Mouse (Mus musculus): ENCODE measurements around the gene Bud31. TPM values are rescaled to one million over a fixed set of nuclear protein-coding genes. Genes with fewer than 3 reads are reported as not detected.

The Bud31 gene
- polyA plus RNA-seq (2017; shearing (Covaris generic)) = 167 TPM

GRCm38 (mm10) chr5:145139571-145140519, at the start of gene Bud31, which contains the start of gene Pdap1:
Gene Bud31, plus strand, starts transcription at chr5:145140362.
Gene Pdap1, minus strand, starts transcription at chr5:145140238.

GRCm38 (mm10) chr5:145114071-145114605, 26.0 kb upstream of the Bud31 start, which contains the start of gene Arpc1b:
Gene Arpc1b, plus strand, starts transcription at chr5:145114215.

GRCm38 (mm10) chr5:145166536-145167305, 26.6 kb downstream of the Bud31 start, which contains the start of the genes Ptcd1 and Cpsf4:
Gene Ptcd1, minus strand, starts transcription at chr5:145167108.
Gene Cpsf4, plus strand, starts transcription at chr5:145167213.

GRCm38 (mm10) chr5:145191962-145192361, 51.8 kb downstream of the Bud31 start, which contains the start of gene Atp5j2:
Gene Atp5j2, minus strand, starts transcription at chr5:145192062.

Other genes starting within 250 kb of the Bud31 start
- 40.0 TPM for gene Smurf1, start 174.5 kb upstream of the Bud31 start, polyA plus RNA-seq (2017; shearing (Covaris generic))
- gene Gm4871, start 107.6 kb upstream of the Bud31 start, polyA plus RNA-seq (2017; shearing (Covaris generic)) = not detected
- not detected for gene 1700018F24Rik, start 97.4 kb upstream of the Bud31 start, polyA plus RNA-seq (2017; shearing (Covaris generic))
- gene Arpc1a, start 56.5 kb upstream of the Bud31 start, polyA plus RNA-seq (2017; shearing (Covaris generic)) = 73.3 TPM
- gene Kpna7, start 56.3 kb upstream of the Bud31 start, polyA plus RNA-seq (2017; shearing (Covaris generic)) = not detected
- 1,015 TPM for gene Arpc1b, start 26.1 kb upstream of the Bud31 start, polyA plus RNA-seq (2017; shearing (Covaris generic))
- 52.6 TPM for gene Pdap1, start 124 bp upstream of the Bud31 start, polyA plus RNA-seq (2017; shearing (Covaris generic))
- gene Ptcd1, start 26.7 kb downstream of the Bud31 start, polyA plus RNA-seq (2017; shearing (Covaris generic)) = 26.4 TPM
- gene Cpsf4, start 26.9 kb downstream of the Bud31 start, polyA plus RNA-seq (2017; shearing (Covaris generic)) = 40.7 TPM
- gene Atp5j2, start 51.7 kb downstream of the Bud31 start, polyA plus RNA-seq (2017; shearing (Covaris generic)) = 373 TPM
- 25.8 TPM for gene Zkscan14, start 61.5 kb downstream of the Bud31 start, polyA plus RNA-seq (2017; shearing (Covaris generic))
- 7.1 TPM for gene Zkscan5, start 64.2 kb downstream of the Bud31 start, polyA plus RNA-seq (2017; shearing (Covaris generic))
- gene Zfp655, start 91.4 kb downstream of the Bud31 start, polyA plus RNA-seq (2017; shearing (Covaris generic)) = 48.5 TPM
- gene Zscan25, start 140.1 kb downstream of the Bud31 start, polyA plus RNA-seq (2017; shearing (Covaris generic)) = 1.1 TPM
- gene Cyp3a57, start 204.9 kb downstream of the Bud31 start, polyA plus RNA-seq (2017; shearing (Covaris generic)) = not detected